Mouse (Mus musculus) MEL (cell line): ENCODE measurements around the gene Ptcd2. TPM values are rescaled to one million over a fixed set of nuclear protein-coding genes. Genes with fewer than 3 reads are reported as not detected.

Experiments used
- DNase-seq: peaks from one replicate; pipeline ENCODE4 v3.0.0; 2011; ENCODE audit warnings: low read depth, low spot score
- H3K27ac ChIP-seq: 2 replicates; pipeline ENCODE4 v1.5.1; 2012; ENCODE audit warnings: low read depth, mild to moderate bottlenecking, control low read depth, low read length, moderate library complexity; ENCODE audit not compliant: control insufficient read depth
- H3K27me3 ChIP-seq, 2 experiments: fragments of 150-350 bp in 1 of 2; sonication (generic) in 1 of 2; 2 replicates each; pipeline ENCODE4 v1.6.1; 2012; ENCODE audit warnings: low read length in 2 of 2, mild to moderate bottlenecking in 2 of 2, improper control_type of control experiment in 1 of 2, moderate library complexity in 1 of 2; ENCODE audit not compliant: insufficient read depth in 2 of 2, control insufficient read depth in 1 of 2
- H3K36me3 ChIP-seq, 2 experiments: 2 replicates each; pipeline ENCODE4 v1.6.1; 2012 to 2014; ENCODE audit warnings: low read length in 2 of 2, improper control_type of control experiment in 1 of 2, inconsistent platforms in 1 of 2, mild to moderate bottlenecking in 1 of 2; ENCODE audit not compliant: insufficient read depth in 2 of 2, control insufficient read depth in 1 of 2
- H3K4me1 ChIP-seq, 2 experiments: fragments of 150-350 bp in 1 of 2; sonication (generic) in 1 of 2; 2 replicates each; pipeline ENCODE4 v1.6.1; 2012; ENCODE audit warnings: low read length in 2 of 2, improper control_type of control experiment in 1 of 2, mild to moderate bottlenecking in 1 of 2; ENCODE audit not compliant: insufficient read depth in 2 of 2, control insufficient read depth in 1 of 2
- H3K4me3 ChIP-seq, 2 experiments: fragments of 150-350 bp in 1 of 2; sonication (generic) in 1 of 2; 2 replicates each; pipeline ENCODE4 v1.5.1; 2012; ENCODE audit warnings: low read depth in 2 of 2, low read length in 2 of 2, mild to moderate bottlenecking in 2 of 2, moderate library complexity in 2 of 2, control low read depth in 1 of 2, improper control_type of control experiment in 1 of 2; ENCODE audit not compliant: control insufficient read depth in 1 of 2, insufficient read depth in 1 of 2
- H3K79me2 ChIP-seq: 2 replicates; pipeline ENCODE4 v1.6.1; 2012; ENCODE audit warnings: mild to moderate bottlenecking, low read length, moderate library complexity; ENCODE audit not compliant: control insufficient read depth, poor library complexity, insufficient read depth
- H3K9ac ChIP-seq: 2 replicates; pipeline ENCODE4 v1.6.1; 2012; ENCODE audit warnings: low read depth, mild to moderate bottlenecking, control low read depth, low read length, moderate library complexity; ENCODE audit not compliant: control insufficient read depth, poor library complexity, severe bottlenecking
- H3K9me3 ChIP-seq: fragments of 150-350 bp; sonication (generic); replicated peaks from 2 replicates; pipeline ENCODE4 v1.6.1; 2012; ENCODE audit warnings: mild to moderate bottlenecking, low read length, improper control_type of control experiment, moderate library complexity; ENCODE audit not compliant: insufficient read depth
- CHD1 ChIP-seq: IDR thresholded peaks from 2 replicates; pipeline ENCODE4 v1.6.1; 2012; ENCODE audit warnings: low read depth, mild to moderate bottlenecking, inconsistent platforms, low read length, improper control_type of control experiment
- CHD2 ChIP-seq: IDR thresholded peaks from 2 replicates; pipeline ENCODE4 v1.6.1; 2011; ENCODE audit warnings: low read length, improper control_type of control experiment
- CTCF ChIP-seq, 3 experiments: IDR thresholded peaks in 2 of 3; conservative IDR thresholded peaks in 1 of 3; 2 replicates each; pipeline ENCODE4 v1.5.1; 2011 to 2012; ENCODE audit warnings: low read length in 3 of 3, low read depth in 2 of 3, mild to moderate bottlenecking in 2 of 3, improper control_type of control experiment in 1 of 3, inconsistent platforms in 1 of 3, mixed read lengths in 1 of 3, moderate library complexity in 1 of 3; ENCODE audit not compliant: control insufficient read depth in 1 of 3, insufficient read depth in 1 of 3, poor library complexity in 1 of 3, severe bottlenecking in 1 of 3
- EP300 ChIP-seq, 2 experiments: IDR thresholded peaks; 2 replicates each; pipeline ENCODE4 v1.6.1; 2011; ENCODE audit warnings: improper control_type of control experiment in 2 of 2, low read length in 2 of 2, low read depth in 1 of 2, mild to moderate bottlenecking in 1 of 2
- ETS1 ChIP-seq: IDR thresholded peaks from 2 replicates; pipeline ENCODE4 v1.6.1; 2012; ENCODE audit warnings: low read depth, mild to moderate bottlenecking, inconsistent platforms, low read length, improper control_type of control experiment, moderate library complexity
- GATA1 ChIP-seq: IDR thresholded peaks from 2 replicates; pipeline ENCODE4 v1.6.1; 2011; ENCODE audit warnings: low read depth, low read length, improper control_type of control experiment
- KAT2A ChIP-seq: conservative IDR thresholded peaks from 2 replicates; pipeline ENCODE4 v1.6.1; 2012; ENCODE audit warnings: low read depth, low read length, improper control_type of control experiment, inconsistent platforms
- MAFK ChIP-seq: IDR thresholded peaks from 2 replicates; pipeline ENCODE4 v1.6.1; 2011; ENCODE audit warnings: low read depth, mild to moderate bottlenecking, low read length, improper control_type of control experiment, borderline replicate concordance
- MEF2A ChIP-seq: IDR thresholded peaks from 2 replicates; pipeline ENCODE4 v1.6.1; 2014; ENCODE audit warnings: low read depth, mild to moderate bottlenecking, inconsistent platforms, low read length, improper control_type of control experiment; ENCODE audit not compliant: poor library complexity, insufficient replicate concordance, severe bottlenecking; ENCODE audit errors: extremely low read depth
- MXI1 ChIP-seq: IDR thresholded peaks from 2 replicates; pipeline ENCODE4 v1.6.1; 2011; ENCODE audit warnings: mild to moderate bottlenecking, low read depth, low read length, improper control_type of control experiment
- NELFE ChIP-seq: IDR thresholded peaks from 2 replicates; pipeline ENCODE4 v1.6.1; 2011; ENCODE audit warnings: low read depth, low read length, improper control_type of control experiment
- TAL1 ChIP-seq: IDR thresholded peaks from 2 replicates; pipeline ENCODE4 v1.6.1; 2012; ENCODE audit warnings: mild to moderate bottlenecking, inconsistent platforms, low read length, moderate library complexity, mixed read lengths
- TCF12 ChIP-seq: IDR thresholded peaks from 2 replicates; pipeline ENCODE4 v1.6.1; 2014; ENCODE audit warnings: low read depth, mild to moderate bottlenecking, inconsistent platforms, low read length, improper control_type of control experiment, moderate library complexity
- UBTF ChIP-seq: IDR thresholded peaks from 2 replicates; pipeline ENCODE4 v1.6.1; 2012; ENCODE audit warnings: low read depth, mild to moderate bottlenecking, inconsistent platforms, low read length, improper control_type of control experiment, moderate library complexity, borderline replicate concordance; ENCODE audit not compliant: insufficient read depth
- USF1 ChIP-seq: IDR thresholded peaks from 2 replicates; pipeline ENCODE4 v1.6.1; 2014; ENCODE audit warnings: low read depth, mild to moderate bottlenecking, inconsistent platforms, low read length, improper control_type of control experiment, moderate library complexity
- USF2 ChIP-seq, 2 experiments: IDR thresholded peaks; 2 replicates each; pipeline ENCODE4 v1.6.1; 2011 to 2012; ENCODE audit warnings: improper control_type of control experiment in 2 of 2, low read length in 2 of 2, borderline replicate concordance in 1 of 2, inconsistent platforms in 1 of 2, low read depth in 1 of 2, mild to moderate bottlenecking in 1 of 2; ENCODE audit not compliant: insufficient read depth in 1 of 2
- ZKSCAN1 ChIP-seq: IDR thresholded peaks from 2 replicates; pipeline ENCODE4 v1.6.1; 2012; ENCODE audit warnings: low read depth, mild to moderate bottlenecking, inconsistent platforms, low read length, improper control_type of control experiment, moderate library complexity
- ZMIZ1 ChIP-seq: IDR thresholded peaks from 2 replicates; pipeline ENCODE4 v1.6.1; 2012; ENCODE audit warnings: low read depth, mild to moderate bottlenecking, inconsistent platforms, low read length, improper control_type of control experiment, moderate library complexity
- polyA plus RNA-seq, 2 experiments: library from polyadenylated mRNA; stranded (reverse) in 1 of 2; unstranded in 1 of 2; fragments of >175 nt in 1 of 2; fragments of >200 nt in 1 of 2; gene quantifications; 2 replicates each; pipeline versions ENCODE4 v1.2.1 to v1.2.4; 2012; ENCODE audit warnings: low replicate concordance in 2 of 2, low read depth in 1 of 2; ENCODE audit not compliant: insufficient read length in 2 of 2, insufficient read depth in 1 of 2, missing spikeins in 1 of 2
- total RNA-seq: library from RNA; depleted of rRNA; stranded (reverse); fragments of 300-350 nt; gene quantifications from 2 replicates; pipeline ENCODE4 v1.2.3, GENCODE M21; 2012

Gene Ptcd2
- total and polyA plus RNA-seq, 3 experiments = 42.9 to 55.3 TPM; not detected in 1

- no peaks in the 10 kb centered on the region for H3K36me3 ChIP-seq
Observed at GRCm38 (mm10) chr13:99366422-99367175, 22.1 kb upstream of the Ptcd2 start.

GRCm38 (mm10) chr13:99363866-99364265 is 19.4 kb upstream of the Ptcd2 start:
- Histone ChIP-seq H3K4me3 (no peak overlapping the region), H3K36me3 (no peaks in the 10 kb centered on the region), H3K9ac (no peak overlapping the region), H3K27ac (no peak overlapping the region), H3K9me3 (no peaks in the 10 kb centered on the region), H3K27me3 (no peaks in the 10 kb centered on the region), H3K79me2 (no peaks in the 10 kb centered on the region), H3K4me1 (no peaks in the 10 kb centered on the region)
- DNase-seq = no peak
- TF ChIP-seq NELFE (no peak), ZKSCAN1 (no peak), MXI1 (no peak), MEF2A (no peak), CHD2 (no peak)

More at GRCm38 (mm10) chr13:99366422-99367175, 22.1 kb upstream of the Ptcd2 start:
- Histone ChIP-seq H3K27me3 (no peaks in the 10 kb centered on the region), H3K9me3 (no peaks in the 10 kb centered on the region), H3K27ac (no peak overlapping the region), H3K9ac (no peak overlapping the region), H3K4me3 (no peak overlapping the region), H3K4me1 (no peaks in the 10 kb centered on the region), H3K79me2 (no peaks in the 10 kb centered on the region)
- no peak for DNase-seq
- TF ChIP-seq ZMIZ1 (no peak), USF1 (no peak), UBTF (no peak), NELFE (no peak), MAFK (no peak), GATA1 (no peak), EP300 (IDR thresholded peaks at IDR 0.05; ENCODE audit: low read depth in 1 of 2, low read length in 2 of 2) (no peak), TAL1 (no peak), CHD2 (no peak), CHD1 (no peak), CTCF (IDR thresholded peaks at IDR 0.05 in 2 of 3, conservative IDR thresholded peaks at IDR 0.05 in 1 of 3; ENCODE audit: control insufficient read depth in 1 of 3, insufficient read depth in 1 of 3, low read depth in 2 of 3, low read length in 3 of 3, poor library complexity in 1 of 3, severe bottlenecking in 1 of 3) (no peak)

GRCm38 (mm10) chr13:99358921-99359320 is 14.4 kb upstream of the Ptcd2 start:
- Histone ChIP-seq H3K27ac (no peak overlapping the region), H3K79me2 (no peaks in the 10 kb centered on the region), H3K27me3 (no peaks in the 10 kb centered on the region), H3K9ac (no peak overlapping the region), H3K4me3 (no peak overlapping the region), H3K36me3 (peaks cover 0 to 2% of the 10 kb centered on the region in 2 experiments; a peak in 1 of 4 replicates), H3K4me1 (no peaks in the 10 kb centered on the region), H3K9me3 (no peaks in the 10 kb centered on the region)
- TF ChIP-seq TCF12 = no peak
- TF ChIP-seq ETS1 = no peak
- TF ChIP-seq USF2 (IDR thresholded peaks at IDR 0.05; ENCODE audit: borderline replicate concordance in 1 of 2, insufficient read depth in 1 of 2, low read depth in 1 of 2, low read length in 2 of 2) = no peak
- TF ChIP-seq ZMIZ1 = no peak
- no peak for TF ChIP-seq KAT2A
- DNase-seq = no peak
